Mouse (Mus musculus): Measurements from ENCODE around the gene Unc80. TPM values are rescaled to one million over a fixed set of nuclear protein-coding genes. Genes with fewer than 3 reads are reported as not detected.
A peak's percentile ranks its signal among the peaks of the same experiment; 100 is the strongest.

The Unc80 gene
- polyA plus RNA-seq, 2 experiments: 0.10 to 0.36 TPM

DNA sequence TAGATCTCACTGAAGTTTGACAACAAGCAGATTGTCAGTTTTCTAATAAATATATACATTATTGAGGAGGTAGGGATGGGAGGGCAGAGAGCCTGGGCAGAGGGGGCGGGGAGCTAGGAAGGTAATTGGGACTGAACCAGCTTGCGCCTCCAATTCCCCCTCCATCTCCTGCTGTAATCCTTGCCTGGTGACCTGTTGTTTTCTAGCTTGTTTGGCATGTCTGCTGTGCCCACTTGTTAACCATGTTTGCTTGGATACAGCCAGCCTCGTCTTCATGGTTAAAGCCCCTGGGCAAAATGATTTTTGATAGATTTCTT, 495 bp downstream of the Unc80 start:
- 16% methylated on average over 3 of the region's 3 CpGs for WGBS
- no peak for ATAC-seq (ENCODE audit: low FRiP score, low read depth)

DNA sequence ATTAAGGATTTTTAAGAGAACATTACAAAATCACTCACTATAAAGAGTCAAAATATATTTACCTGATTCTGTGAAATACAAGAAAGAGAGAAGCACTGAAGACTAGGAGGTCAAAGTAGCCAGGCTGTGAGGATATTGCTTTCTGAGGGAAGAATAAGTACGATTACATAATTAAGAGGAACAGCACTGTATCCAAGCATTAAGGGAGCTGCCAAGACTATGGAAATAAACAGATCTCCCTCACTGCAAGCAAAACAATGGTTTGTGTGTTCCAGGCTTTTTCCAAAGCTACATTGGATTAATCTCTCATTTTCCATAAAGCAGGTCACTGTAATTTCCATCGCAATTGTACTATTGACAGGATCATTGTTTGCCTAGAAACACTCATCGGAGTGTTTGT, 14.6 kb downstream of the Unc80 start:
- 86% methylated on average over 3 of the region's 3 CpGs for WGBS
- Histone ChIP-seq H3K4me1 (ENCODE audit: control insufficient read depth, insufficient read depth, low read length) (no peaks in the 10 kb centered on the region), H3K4me2 (replicated peaks; ENCODE audit: low read depth, low read length, severe bottlenecking) (no peak overlapping the region), H3K9ac (ENCODE audit: low read depth, low read length, severe bottlenecking) (no peak overlapping the region), H3K27ac (replicated peaks; ENCODE audit: low read depth, low read length) (no peak overlapping the region), H3K4me3 (replicated peaks; ENCODE audit: low read length) (no peak overlapping the region), H3K27me3 (ENCODE audit: control insufficient read depth, insufficient read depth, low read length) (no peaks in the 10 kb centered on the region), H3K9me3 (ENCODE audit: control insufficient read depth, low read length) (no peaks in the 10 kb centered on the region), H3K36me3 (ENCODE audit: control insufficient read depth, insufficient read depth, low read length) (no peaks in the 10 kb centered on the region)
- no peak for TF ChIP-seq POLR2A (IDR thresholded peaks at IDR 0.05; ENCODE audit: borderline replicate concordance, extremely low read depth, insufficient read depth, insufficient read length)
- no peak for DNase-seq (ENCODE audit: low spot score)
- ATAC-seq (ENCODE audit: low FRiP score, low read depth): no peak

More for the DNA sequence above, 495 bp downstream of the Unc80 start:
- Histone ChIP-seq H3K9me3 (ENCODE audit: control insufficient read depth, low read length) (no peaks in the 10 kb centered on the region), H3K4me2 (replicated peaks; ENCODE audit: low read depth, low read length, severe bottlenecking) (peak overlapping the region; percentile 89), H3K9ac (ENCODE audit: low read depth, low read length, severe bottlenecking) (no peak overlapping the region), H3K4me3 (replicated peaks; ENCODE audit: low read length) (peak overlapping the region; percentile 50), H3K27me3 (ENCODE audit: control insufficient read depth, insufficient read depth, low read length) (peaks cover 4% of the 10 kb centered on the region; the same call in 1 of the 2 replicates), H3K27ac (replicated peaks; ENCODE audit: low read depth, low read length) (no peak overlapping the region), H3K4me1 (ENCODE audit: control insufficient read depth, insufficient read depth, low read length) (no peaks in the 10 kb centered on the region), H3K36me3 (ENCODE audit: control insufficient read depth, insufficient read depth, low read length) (no peaks in the 10 kb centered on the region)
- no peak for DNase-seq (ENCODE audit: low spot score)
- no peak for TF ChIP-seq POLR2A (IDR thresholded peaks at IDR 0.05; ENCODE audit: borderline replicate concordance, extremely low read depth, insufficient read depth, insufficient read length)

DNA sequence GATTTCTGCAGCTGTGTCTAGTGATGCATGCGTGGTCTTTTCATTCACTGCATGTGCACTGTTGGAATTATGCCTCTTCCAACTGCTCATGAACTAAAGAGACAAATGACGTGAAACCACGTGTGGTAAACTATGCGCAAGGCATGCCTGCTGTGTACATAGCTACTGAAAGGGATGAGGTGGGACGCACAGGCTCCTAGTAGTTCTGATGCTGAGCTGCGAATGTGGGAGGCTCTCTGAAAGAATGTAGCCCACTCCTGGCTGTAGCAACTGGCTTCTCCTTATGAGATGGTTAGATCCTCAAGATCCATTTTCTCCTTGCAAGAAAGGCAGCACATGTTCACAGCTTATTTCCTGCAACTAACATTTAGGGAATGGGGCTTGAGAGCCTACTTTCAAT, 24.9 kb downstream of the Unc80 start:
- Histone ChIP-seq H3K27ac (replicated peaks; ENCODE audit: low read depth, low read length) (no peak overlapping the region), H3K4me2 (replicated peaks; ENCODE audit: low read depth, low read length, severe bottlenecking) (no peak overlapping the region), H3K9ac (ENCODE audit: low read depth, low read length, severe bottlenecking) (no peak overlapping the region), H3K9me3 (ENCODE audit: control insufficient read depth, low read length) (no peaks in the 10 kb centered on the region), H3K27me3 (ENCODE audit: control insufficient read depth, insufficient read depth, low read length) (no peaks in the 10 kb centered on the region), H3K36me3 (ENCODE audit: control insufficient read depth, insufficient read depth, low read length) (no peaks in the 10 kb centered on the region), H3K4me1 (ENCODE audit: control insufficient read depth, insufficient read depth, low read length) (no peaks in the 10 kb centered on the region), H3K4me3 (replicated peaks; ENCODE audit: low read length) (no peak overlapping the region)
- no peak for TF ChIP-seq POLR2A (IDR thresholded peaks at IDR 0.05; ENCODE audit: borderline replicate concordance, extremely low read depth, insufficient read depth, insufficient read length)
- ATAC-seq (ENCODE audit: low FRiP score, low read depth) (no peak), DNase-seq (ENCODE audit: low spot score) (no peak)
- WGBS: 89% methylated on average over 6 of the region's 6 CpGs

DNA sequence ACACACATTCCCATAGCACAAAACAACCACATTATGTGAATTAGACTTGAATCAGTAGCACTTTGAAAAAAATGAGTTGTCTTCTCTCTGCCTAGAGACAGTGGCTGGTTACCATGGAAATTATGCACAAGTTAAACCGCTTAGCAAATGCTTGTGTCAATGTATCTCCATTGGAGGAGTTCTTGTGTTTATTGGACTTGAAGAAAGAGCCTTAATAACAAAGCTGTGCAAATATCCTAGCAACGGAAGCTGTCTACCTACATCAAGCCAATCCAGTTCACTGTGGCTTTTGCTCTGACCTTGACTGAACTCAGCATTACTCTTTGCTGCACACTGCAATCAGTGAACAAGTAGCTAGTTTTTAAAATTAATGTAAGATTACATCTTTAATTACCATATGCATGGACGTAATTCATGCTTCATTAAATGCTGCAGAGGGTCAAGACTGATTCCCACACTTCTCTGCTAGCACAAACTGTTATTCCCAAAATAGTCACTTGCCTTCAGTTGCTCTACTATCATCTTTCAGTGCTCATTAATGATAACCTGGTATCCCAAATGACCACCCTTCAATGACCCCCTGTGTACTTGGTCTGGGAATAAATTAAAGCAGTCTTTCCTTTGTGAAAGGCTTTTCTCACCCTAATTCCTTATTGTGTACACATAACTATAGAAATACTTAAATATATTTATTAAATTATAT, 27.3 kb downstream of the Unc80 start:
- H3K9ac ChIP-seq (ENCODE audit: low read depth, low read length, severe bottlenecking): no peak overlapping the region
- H3K4me3 ChIP-seq (replicated peaks; ENCODE audit: low read length): no peak overlapping the region
- no peak for TF ChIP-seq POLR2A (IDR thresholded peaks at IDR 0.05; ENCODE audit: borderline replicate concordance, extremely low read depth, insufficient read depth, insufficient read length)
- H3K27me3 ChIP-seq (ENCODE audit: control insufficient read depth, insufficient read depth, low read length): no peaks in the 10 kb centered on the region
- no peak overlapping the region for H3K4me2 ChIP-seq (replicated peaks; ENCODE audit: low read depth, low read length, severe bottlenecking)
- no peaks in the 10 kb centered on the region for H3K36me3 ChIP-seq (ENCODE audit: control insufficient read depth, insufficient read depth, low read length)
- no peaks in the 10 kb centered on the region for H3K4me1 ChIP-seq (ENCODE audit: control insufficient read depth, insufficient read depth, low read length)
- ATAC-seq (ENCODE audit: low FRiP score, low read depth) (no peak), DNase-seq (ENCODE audit: low spot score) (no peak)
- H3K9me3 ChIP-seq (ENCODE audit: control insufficient read depth, low read length): no peaks in the 10 kb centered on the region
- H3K27ac ChIP-seq (replicated peaks; ENCODE audit: low read depth, low read length): no peak overlapping the region
- WGBS: 86% methylated on average over 3 of the region's 3 CpGs

DNA sequence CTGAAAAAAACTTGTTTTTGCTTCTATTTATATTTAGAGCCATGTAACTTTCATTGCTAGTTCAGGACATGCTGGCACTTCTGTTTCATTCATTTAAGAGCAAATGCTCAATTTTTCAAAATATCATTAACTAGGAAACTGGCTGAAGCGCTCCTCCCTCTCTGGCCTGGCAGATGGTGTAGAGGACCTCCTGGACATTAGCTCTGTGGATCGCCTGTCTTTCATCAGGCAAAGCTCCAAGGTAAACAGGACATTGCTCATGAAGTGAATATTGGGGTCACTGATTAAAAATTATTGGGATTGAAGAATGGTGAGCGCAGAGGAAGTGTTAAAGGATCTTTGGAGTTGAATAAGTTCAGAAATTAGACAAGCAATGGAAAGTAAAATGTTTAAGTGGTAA, 82.6 kb downstream of the Unc80 start:
- H3K4me1 ChIP-seq (ENCODE audit: control insufficient read depth, insufficient read depth, low read length): no peaks in the 10 kb centered on the region
- WGBS: 86% methylated on average over 3 of the region's 3 CpGs
- ATAC-seq (ENCODE audit: low FRiP score, low read depth) (no peak), DNase-seq (ENCODE audit: low spot score) (no peak)
- H3K9me3 ChIP-seq (ENCODE audit: control insufficient read depth, low read length): no peaks in the 10 kb centered on the region
- no peaks in the 10 kb centered on the region for H3K36me3 ChIP-seq (ENCODE audit: control insufficient read depth, insufficient read depth, low read length)
- H3K9ac ChIP-seq (ENCODE audit: low read depth, low read length, severe bottlenecking): no peak overlapping the region
- TF ChIP-seq POLR2A (IDR thresholded peaks at IDR 0.05; ENCODE audit: borderline replicate concordance, extremely low read depth, insufficient read depth, insufficient read length): no peak
- H3K27ac ChIP-seq (replicated peaks; ENCODE audit: low read depth, low read length): no peak overlapping the region
- H3K4me3 ChIP-seq (replicated peaks; ENCODE audit: low read length): no peak overlapping the region
- no peak overlapping the region for H3K4me2 ChIP-seq (replicated peaks; ENCODE audit: low read depth, low read length, severe bottlenecking)
- H3K27me3 ChIP-seq (ENCODE audit: control insufficient read depth, insufficient read depth, low read length): no peaks in the 10 kb centered on the region
